Mouse (Mus musculus) heart, embryonic 13.5 days (tissue): Measurements from ENCODE around the gene Ctsl. TPM values are rescaled to one million over a fixed set of nuclear protein-coding genes. Genes with fewer than 3 reads are reported as not detected.

Experiments
- ATAC-seq: fragments of 200-750 bp; cut with Nextera tagmentation; 2 replicates; pipeline ENCODE4 v1.8.0; 2017; ENCODE audit warnings: moderate TSS enrichment; ENCODE audit not compliant: insufficient number of reproducible peaks, low FRiP score, low TSS enrichment; ENCODE audit errors: extremely low read depth
- H3K27ac ChIP-seq: fragments of 300-500 bp; sonication (generic); replicated peaks from 2 replicates; pipeline ENCODE4 v1.5.1; 2015; ENCODE audit warnings: moderate library complexity, mild to moderate bottlenecking, inconsistent platforms
- H3K27me3 ChIP-seq: fragments of 300-500 bp; sonication (generic); replicated peaks from 2 replicates; pipeline ENCODE4 v1.6.1; 2015; ENCODE audit warnings: mild to moderate bottlenecking, inconsistent platforms
- H3K36me3 ChIP-seq: fragments of 300-500 bp; sonication (generic); 2 replicates; pipeline ENCODE4 v1.6.1; 2015; ENCODE audit warnings: mild to moderate bottlenecking, inconsistent platforms
- H3K4me1 ChIP-seq: fragments of 300-500 bp; sonication (generic); 2 replicates; pipeline ENCODE4 v1.6.1; 2015; ENCODE audit warnings: inconsistent platforms
- H3K4me2 ChIP-seq: fragments of 300-500 bp; sonication (generic); 2 replicates; pipeline ENCODE4 v1.6.1; 2015; ENCODE audit warnings: inconsistent platforms, mild to moderate bottlenecking, moderate library complexity
- H3K4me3 ChIP-seq: fragments of 300-500 bp; sonication (generic); 2 replicates; pipeline ENCODE4 v1.5.1; 2015; ENCODE audit warnings: moderate library complexity, mild to moderate bottlenecking, inconsistent platforms
- H3K9ac ChIP-seq: fragments of 300-500 bp; sonication (generic); 2 replicates; pipeline ENCODE4 v1.6.1; 2015; ENCODE audit warnings: inconsistent platforms, mild to moderate bottlenecking, moderate library complexity
- H3K9me3 ChIP-seq: fragments of 300-500 bp; sonication (generic); 2 replicates; pipeline ENCODE4 v1.6.1; 2016; ENCODE audit warnings: inconsistent platforms
- WGBS: fragments of 180-500 bp; shearing (Covaris S2); methylation state at CpG from one replicate; pipeline ENCODE4 v1.1.7; 2015; ENCODE audit warnings: mixed read lengths; 5-methylcytosine and 5-hydroxymethylcytosine counted together
- polyA plus RNA-seq: library from polyadenylated mRNA; unstranded; fragments of >200 nt; fragmentation: Nextera tagmentation; extraction: Ambion mirVana; gene quantifications from 2 replicates; pipeline ENCODE4 v1.2.1, GENCODE M21; 2015

The Ctsl gene
- polyA plus RNA-seq, 1 experiment from 2014 or later = 257 TPM

- H3K9me3 ChIP-seq = no peaks in the 10 kb centered on the region
- peak overlapping the region; percentile 73 for H3K4me2 ChIP-seq
- H3K27me3 ChIP-seq = no peaks in the 10 kb centered on the region
- peak overlapping the region; percentile 74 for H3K9ac ChIP-seq
- ATAC-seq = no peak
- 2% methylated on average over 2 of the region's 2 CpGs for WGBS
- peaks cover 35% of the 10 kb centered on the region for H3K4me1 ChIP-seq
- peak overlapping the region; percentile 78 for H3K27ac ChIP-seq
- peaks cover 7% of the 10 kb centered on the region for H3K36me3 ChIP-seq
- peak overlapping the region; percentile 74 for H3K4me3 ChIP-seq
These were observed 57.8 kb downstream of the Ctsl start for GRCm38 (mm10) chr13:64312916-64313289.

- H3K9ac ChIP-seq = peak within 1 kb of the TSS; percentile 94
- peaks cover 35% of the 10 kb centered on the region for H3K4me1 ChIP-seq
- WGBS = under 1% methylated on average over 69 of the region's 74 CpGs
- peak; percentile 94 for ATAC-seq
- H3K27me3 ChIP-seq = no peaks in the 10 kb centered on the region
- H3K27ac ChIP-seq = peak within 1 kb of the TSS; percentile 96
- no peaks in the 10 kb centered on the region for H3K9me3 ChIP-seq
- H3K36me3 ChIP-seq = peaks cover 13% of the 10 kb centered on the region
- peak within 1 kb of the TSS; percentile 74 for H3K4me3 ChIP-seq
- H3K4me2 ChIP-seq = peak within 1 kb of the TSS; percentile 73
These were observed 58.4 kb downstream of the Ctsl start, which contains the start of gene Aaed1 for GRCm38 (mm10) chr13:64312024-64312915. Aaed1 (minus strand) TSS chr13:64312710.

GRCm38 (mm10) chr13:64311266-64311665, 59.4 kb downstream of the Ctsl start:
- H3K9ac ChIP-seq = peak overlapping the region; percentile 94
- WGBS = 56% methylated on average over 1 of the region's 1 CpGs

DNA sequence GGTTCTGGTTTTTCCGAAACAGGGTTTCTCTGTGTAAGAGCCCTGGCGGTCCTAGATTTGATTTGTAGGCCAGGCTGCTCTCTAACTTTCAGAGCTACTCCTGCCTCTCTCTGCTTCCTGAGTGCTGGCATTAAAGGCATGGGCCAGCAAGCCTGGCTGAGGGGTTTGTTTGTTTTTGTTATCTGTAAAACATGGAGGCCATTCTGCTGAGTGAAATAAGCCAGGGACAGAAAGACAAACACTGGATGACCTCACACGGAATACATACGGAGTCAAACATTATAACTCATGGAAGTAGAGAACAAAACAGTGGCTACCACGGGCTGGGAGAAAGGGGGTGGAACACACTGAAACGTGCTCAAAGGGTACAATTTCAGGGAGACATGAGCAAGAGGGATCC, 60.1 kb downstream of the Ctsl start:
- 29% methylated on average over 6 of the region's 6 CpGs for WGBS
- no peaks in the 10 kb centered on the region for H3K27me3 ChIP-seq
- H3K9ac ChIP-seq = peak overlapping the region; percentile 94
- H3K4me3 ChIP-seq = peak overlapping the region; percentile 74
- no peaks in the 10 kb centered on the region for H3K9me3 ChIP-seq
- peaks cover 23% of the 10 kb centered on the region for H3K36me3 ChIP-seq
- H3K4me1 ChIP-seq = peaks cover 35% of the 10 kb centered on the region
- H3K4me2 ChIP-seq = peak overlapping the region; percentile 73
- ATAC-seq = no peak
- peak overlapping the region; percentile 96 for H3K27ac ChIP-seq

More at GRCm38 (mm10) chr13:64311266-64311665, 59.4 kb downstream of the Ctsl start:
- Histone ChIP-seq H3K4me2 (peak overlapping the region; percentile 73), H3K36me3 (peaks cover 23% of the 10 kb centered on the region), H3K27ac (peak overlapping the region; percentile 96), H3K9me3 (no peaks in the 10 kb centered on the region), H3K4me1 (peaks cover 35% of the 10 kb centered on the region), H3K27me3 (no peaks in the 10 kb centered on the region), H3K4me3 (peak overlapping the region; percentile 74)
- no peak for ATAC-seq

DNA sequence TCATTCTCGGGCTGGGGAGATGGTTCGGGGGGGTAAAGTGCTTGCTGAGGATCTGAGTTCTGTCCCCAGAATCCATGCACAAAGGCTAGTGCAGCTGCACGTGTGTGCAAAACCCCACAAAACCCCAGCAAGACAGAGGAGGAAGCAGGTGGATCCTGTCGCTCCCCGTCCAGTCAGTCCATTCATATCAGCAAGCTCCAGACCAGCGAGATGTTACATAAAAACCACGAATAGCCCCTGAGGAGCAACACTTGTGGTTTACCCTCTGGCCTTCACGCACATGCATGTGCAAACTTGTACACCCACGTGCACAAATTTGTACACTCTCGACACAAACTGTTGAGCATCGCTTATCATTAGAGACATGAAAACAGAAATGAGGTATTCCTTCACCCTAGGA, 60.8 kb downstream of the Ctsl start:
- ATAC-seq = no peak
- no peaks in the 10 kb centered on the region for H3K9me3 ChIP-seq
- WGBS = 46% methylated on average over 11 of the region's 11 CpGs
- peak overlapping the region; percentile 96 for H3K27ac ChIP-seq
- peaks cover 35% of the 10 kb centered on the region for H3K4me1 ChIP-seq
- H3K27me3 ChIP-seq = no peaks in the 10 kb centered on the region
- H3K36me3 ChIP-seq = peaks cover 29% of the 10 kb centered on the region
- peak overlapping the region; percentile 73 for H3K4me2 ChIP-seq
- H3K9ac ChIP-seq = peak overlapping the region; percentile 94
- peak overlapping the region; percentile 74 for H3K4me3 ChIP-seq

Other genes with a start within 250 kb of the Ctsl start
- gene Slc35d2, start 241.5 kb downstream of the Ctsl start, polyA plus RNA-seq = 4.5 and 5.5 TPM in 2 replicates
- 20.9 and 21.9 TPM in 2 replicates for gene Zfp367, start 217.7 kb downstream of the Ctsl start, polyA plus RNA-seq
- 50.1 and 53.9 TPM in 2 replicates for gene Habp4, start 209.1 kb downstream of the Ctsl start, polyA plus RNA-seq
- gene Cdc14b, start 95.6 kb downstream of the Ctsl start, polyA plus RNA-seq = 16.3 and 17.4 TPM in 2 replicates
- 62.9 and 68.6 TPM in 2 replicates for gene Aaed1, start 58.2 kb downstream of the Ctsl start, polyA plus RNA-seq
- 5.1 and 5.3 TPM in 2 replicates for gene Cdk20, start 61.4 kb upstream of the Ctsl start, polyA plus RNA-seq
- not detected in 2 replicates for gene Fam240b, start 126.9 kb upstream of the Ctsl start, polyA plus RNA-seq